Comparison of ENCODE assay signal across 10 mouse cellular contexts in genomic region chr4:84149149-84150050, GRCm38 (mm10).
DNase-seq lines count a peak whose midpoint lies in the region; ATAC-seq and TF ChIP-seq lines count a peak whose summit lies in the region.
"Had no signal": no experiment of that assay in that cellular context is flagged by ENCODE, and none has a peak within 500 bp of the region (broad histone marks: within the 10 kb centered on the region; RNA-seq: fewer than 3 reads in every experiment).

No protein-coding gene starts in this region.

- WGBS in kidney, adult 2 months = 56% methylated on average over 13 of the region's 13 CpGs
- WGBS in limb, embryonic 10.5 days = 86% methylated on average over 13 of the region's 13 CpGs
- 86% methylated on average over 13 of the region's 13 CpGs for WGBS in forebrain, embryonic 13.5 days

- no peak overlapping the region for H3K27ac ChIP-seq in kidney, adult 2 months (ENCODE audit: insufficient read depth, low read depth, low read length)
- H3K27ac ChIP-seq in limb, embryonic 10.5 days = 0 out of 2 replicates have a peak overlapping the region, but pooled peaks have one; percentile 2
- no peak overlapping the region for H3K27ac ChIP-seq in forebrain, embryonic 13.5 days
- H3K27ac ChIP-seq: forebrain, embryonic 10.5 days had no signal

- peak; percentile 86 for DNase-seq in heart, adult 11 months
- no peak for DNase-seq in heart, adult 8-10 months (ENCODE audit: low spot score)
- DNase-seq in kidney, adult 2 months = peak; percentile 82
- no peak for DNase-seq in limb, embryonic 10.5 days (ENCODE audit: low spot score)
- DNase-seq in lung, postnatal 4 days = peak; percentile 31 to 71
- no peak for DNase-seq in adrenal gland, adult 2 months
- no peak for DNase-seq in left cerebral cortex, adult 11 months (ENCODE audit: low spot score)
- DNase-seq: adrenal gland, postnatal 25 days had no signal

- ATAC-seq in forebrain, embryonic 13.5 days = no peak

- H3K36me3 ChIP-seq in kidney, adult 2 months (ENCODE audit: control insufficient read depth, insufficient read depth, low read length) = no peaks in the 10 kb centered on the region
- no peaks in the 10 kb centered on the region for H3K36me3 ChIP-seq in limb, embryonic 10.5 days
- no peaks in the 10 kb centered on the region for H3K36me3 ChIP-seq in forebrain, embryonic 13.5 days (ENCODE audit: poor library complexity, severe bottlenecking)
- H3K36me3 ChIP-seq: forebrain, embryonic 10.5 days had no signal

- TF ChIP-seq POLR2A in kidney, adult 2 months (IDR thresholded peaks at IDR 0.05; ENCODE audit: low read depth, low read length) = no peak

- H3K27me3 ChIP-seq in kidney, adult 2 months (replicated peaks; ENCODE audit: control insufficient read depth, insufficient read depth, low read length) = no peaks in the 10 kb centered on the region
- H3K27me3 ChIP-seq in limb, embryonic 10.5 days (ENCODE audit: low read depth, poor library complexity, severe bottlenecking) = peaks cover 2% of the 10 kb centered on the region; the same call in 1 of the 2 replicates
- no peaks in the 10 kb centered on the region for H3K27me3 ChIP-seq in forebrain, embryonic 13.5 days

- no peak overlapping the region for H3K4me3 ChIP-seq in kidney, adult 2 months (ENCODE audit: insufficient read depth, low read depth, low read length)
- H3K4me3 ChIP-seq in limb, embryonic 10.5 days = no peak overlapping the region
- H3K4me3 ChIP-seq in forebrain, embryonic 13.5 days = no peak overlapping the region
- H3K4me3 ChIP-seq: forebrain, embryonic 10.5 days had no signal

- no peak overlapping the region for H3K4me2 ChIP-seq in forebrain, embryonic 13.5 days

- no peak overlapping the region for H3K9ac ChIP-seq in forebrain, embryonic 13.5 days

- no peak for TF ChIP-seq CTCF in kidney, adult 2 months (conservative IDR thresholded peaks at IDR 0.05; ENCODE audit: insufficient read depth, insufficient read length, low read depth, low read length)

- no peaks in the 10 kb centered on the region for H3K9me3 ChIP-seq in limb, embryonic 10.5 days (replicated peaks)
- no peaks in the 10 kb centered on the region for H3K9me3 ChIP-seq in forebrain, embryonic 13.5 days (replicated peaks)
- H3K9me3 ChIP-seq: forebrain, embryonic 10.5 days had no signal

- peaks cover 4% of the 10 kb centered on the region; the same call in 1 of the 2 replicates for H3K4me1 ChIP-seq in kidney, adult 2 months (ENCODE audit: control insufficient read depth, insufficient read depth, low read length)
- H3K4me1 ChIP-seq in limb, embryonic 10.5 days = peaks cover 27% of the 10 kb centered on the region
- H3K4me1 ChIP-seq in forebrain, embryonic 13.5 days = peaks cover 17% of the 10 kb centered on the region; the same call in 1 of the 2 replicates

Comparison
In these comparisons a context has a peak if more than half of its experiments do, and no peak if none do; other contexts are left out.
1. DNase-seq: peak in heart, adult 11 months (single experiment), kidney, adult 2 months (single experiment) and lung, postnatal 4 days (2 of 2); none in heart, adult 8-10 months (single experiment), limb, embryonic 10.5 days (single experiment), adrenal gland, adult 2 months (single experiment) and left cerebral cortex, adult 11 months (single experiment).